8 mouse cellular contexts compared by ENCODE assay signal in genomic region chr12:81033389-81034041, GRCm38 (mm10). TPM values are rescaled to one million over a fixed set of nuclear protein-coding genes. Genes with fewer than 3 reads are reported as not detected.
DNase-seq lines count a peak whose midpoint lies in the region; ATAC-seq lines count a peak whose summit lies in the region.

No protein-coding gene starts in this region.

- no peaks in the 10 kb centered on the region for H3K9me3 ChIP-seq in hindbrain, embryonic 14.5 days (ENCODE audit: control insufficient read depth, low read length)
- no peaks in the 10 kb centered on the region for H3K9me3 ChIP-seq in liver, embryonic 13.5 days (replicated peaks)
- H3K9me3 ChIP-seq in stomach, embryonic 16.5 days (replicated peaks; ENCODE audit: control insufficient read depth, low read length) = no peaks in the 10 kb centered on the region

- H3K27ac ChIP-seq in hindbrain, embryonic 14.5 days = peak overlapping the region; percentile 70; the same call in 1 of the 2 replicates
- H3K27ac ChIP-seq in liver, embryonic 13.5 days = no peak overlapping the region
- H3K27ac ChIP-seq in stomach, embryonic 16.5 days (ENCODE audit: low read length) = peak overlapping the region; percentile 73

- 42% methylated on average over 15 of the region's 15 CpGs for WGBS in hindbrain, embryonic 14.5 days
- WGBS in liver, embryonic 13.5 days (ENCODE audit: insufficient replicate concordance) = 52% methylated on average over 15 of the region's 15 CpGs
- WGBS in stomach, embryonic 16.5 days = 49% methylated on average over 15 of the region's 15 CpGs

- peak; percentile 4 to 51 for DNase-seq in layer of hippocampus, adult 18-20 months (ENCODE audit: low spot score in 2 of 2)
- DNase-seq in layer of hippocampus, adult 9-10 months (ENCODE audit: low spot score) = no peak
- peak; percentile 38 for DNase-seq in hindbrain, embryonic 14.5 days (ENCODE audit: low spot score)
- no peak for DNase-seq in liver, embryonic 13.5 days
- no peak for DNase-seq in lung, postnatal 10 days
- DNase-seq in cerebellum, postnatal 25 days = no peak
- no peak for DNase-seq in thymus, postnatal 25 days

- peak; percentile 90 for ATAC-seq in hindbrain, embryonic 14.5 days (ENCODE audit: low FRiP score)
- ATAC-seq in liver, embryonic 13.5 days (ENCODE audit: low read depth) = peak; percentile 81
- peak; percentile 88; the same call in 1 of the 2 replicates for ATAC-seq in stomach, embryonic 16.5 days (ENCODE audit: insufficient read depth, low FRiP score)

- H3K4me3 ChIP-seq in hindbrain, embryonic 14.5 days (replicated peaks; ENCODE audit: low read length) = no peak overlapping the region
- H3K4me3 ChIP-seq in liver, embryonic 13.5 days (replicated peaks) = no peak overlapping the region
- H3K4me3 ChIP-seq in stomach, embryonic 16.5 days (replicated peaks; ENCODE audit: low read length) = no peak overlapping the region

- H3K36me3 ChIP-seq in hindbrain, embryonic 14.5 days (replicated peaks; ENCODE audit: control insufficient read depth, insufficient read depth) = no peaks in the 10 kb centered on the region
- H3K36me3 ChIP-seq in liver, embryonic 13.5 days = no peaks in the 10 kb centered on the region
- no peaks in the 10 kb centered on the region for H3K36me3 ChIP-seq in stomach, embryonic 16.5 days (ENCODE audit: control insufficient read depth, insufficient read depth, low read length)

- 0 out of 2 replicates have a peak overlapping the region, but pooled peaks have one; percentile 1 for H3K4me2 ChIP-seq in hindbrain, embryonic 14.5 days (replicated peaks)
- H3K4me2 ChIP-seq in liver, embryonic 13.5 days = 0 out of 2 replicates have a peak overlapping the region, but pooled peaks have one; percentile 2
- H3K4me2 ChIP-seq in stomach, embryonic 16.5 days (ENCODE audit: low read depth, low read length) = 0 out of 2 replicates have a peak overlapping the region, but pooled peaks have one; percentile 11

- H3K4me1 ChIP-seq in hindbrain, embryonic 14.5 days (replicated peaks; ENCODE audit: control insufficient read depth, insufficient read depth, low read length) = peaks cover 6% of the 10 kb centered on the region
- H3K4me1 ChIP-seq in liver, embryonic 13.5 days (replicated peaks) = 0 out of 2 replicates have a peak, but pooled peaks cover 6% of the 10 kb centered on the region
- H3K4me1 ChIP-seq in stomach, embryonic 16.5 days (ENCODE audit: control insufficient read depth, insufficient read depth, low read length) = no peaks in the 10 kb centered on the region

- H3K27me3 ChIP-seq in hindbrain, embryonic 14.5 days (ENCODE audit: control insufficient read depth, insufficient read depth, low read length) = no peaks in the 10 kb centered on the region
- H3K27me3 ChIP-seq in liver, embryonic 13.5 days = peaks cover 10% of the 10 kb centered on the region
- 0 out of 2 replicates have a peak, but pooled peaks cover 4% of the 10 kb centered on the region for H3K27me3 ChIP-seq in stomach, embryonic 16.5 days (ENCODE audit: control insufficient read depth, insufficient read depth, low read length)

- H3K9ac ChIP-seq in hindbrain, embryonic 14.5 days = no peak overlapping the region
- no peak overlapping the region for H3K9ac ChIP-seq in liver, embryonic 13.5 days
- H3K9ac ChIP-seq in stomach, embryonic 16.5 days (ENCODE audit: low read length) = no peak overlapping the region

RNA-seq across cellular contexts. Expression of gene Smoc1, which starts 6.9 kb away (rescaled TPM):
- 10 to 100 TPM in 1 of 2 experiments, 1 to 10 TPM in 1; 9.6 to 11.4 TPM for total RNA-seq in layer of hippocampus, adult 18-20 months (2021)
- polyA plus RNA-seq in hindbrain, embryonic 14.5 days (2014; fragmentation: Nextera tagmentation; extraction: Ambion mirVana) = 23.8 and 25.8 TPM in 2 replicates
- 6.0 and 7.4 TPM in 2 replicates for polyA plus RNA-seq in liver, embryonic 13.5 days (2015; fragmentation: Nextera tagmentation; extraction: Ambion mirVana)
- 6.9 and 7.9 TPM in 2 replicates for polyA plus RNA-seq in stomach, embryonic 16.5 days (2015; fragmentation: Nextera tagmentation; extraction: Ambion mirVana)

Comparison
In these comparisons a context has a peak if more than half of its experiments do, and no peak if none do; other contexts are left out.
1. DNase-seq: peak in layer of hippocampus, adult 18-20 months (2 of 2) and hindbrain, embryonic 14.5 days (single experiment); none in layer of hippocampus, adult 9-10 months (single experiment), liver, embryonic 13.5 days (single experiment), lung, postnatal 10 days (single experiment), cerebellum, postnatal 25 days (0 of 2) and thymus, postnatal 25 days (single experiment).
2. Peak in every context shown above with its lines, with median percentiles within 50 percentile points of each other: ATAC-seq and H3K4me2 ChIP-seq.